Mouse (Mus musculus) midbrain, embryonic 14.5 days (tissue): ENCODE data around the gene Dnajc22. TPM values are rescaled to one million over a fixed set of nuclear protein-coding genes. Genes with fewer than 3 reads are reported as not detected.

Experiments used
- microRNA-seq: library from miRNA; unstranded; fragments of <30 nt; microRNA quantifications from one replicate; pipeline ENCODE4, GENCODE M21; 2016
- polyA plus RNA-seq: library from polyadenylated mRNA; unstranded; fragments of >200 nt; fragmentation: Nextera tagmentation; extraction: Ambion mirVana; gene quantifications from 2 replicates; pipeline ENCODE4 v1.2.1, GENCODE M21; 2014

Gene Dnajc22
- polyA plus RNA-seq, 1 experiment from 2014 or later: 0.71 TPM

Small RNA genes within 50 kb of the gene (microRNA-seq; reads per million reads assigned to microRNA genes)
- 1.6 reads per million, percentile 6 among the genes with 10 or more reads in this experiment for gene Mir6960

Other genes with a start within 250 kb of the Dnajc22 start
- gene Kmt2d, start 222.0 kb upstream of the Dnajc22 start, polyA plus RNA-seq: 13.6 and 16.0 TPM in 2 replicates
- gene Rhebl1, start 198.6 kb upstream of the Dnajc22 start, polyA plus RNA-seq: 23.7 and 31.9 TPM in 2 replicates
- 0.36 and 0.57 TPM in 2 replicates for gene Dhh, start 194.6 kb upstream of the Dnajc22 start, polyA plus RNA-seq
- gene Lmbr1l, start 174.9 kb upstream of the Dnajc22 start, polyA plus RNA-seq: 11.2 and 19.4 TPM in 2 replicates
- 1,095 and 1,120 TPM in 2 replicates for gene Tuba1b, start 158.6 kb upstream of the Dnajc22 start, polyA plus RNA-seq
- not detected in 2 replicates for gene Gm49450, start 139.6 kb upstream of the Dnajc22 start, polyA plus RNA-seq
- gene Tuba1a, start 139.5 kb upstream of the Dnajc22 start, polyA plus RNA-seq: 17,220 and 18,751 TPM in 2 replicates
- 13.5 and 24.8 TPM in 2 replicates for gene Tuba1c, start 63.3 kb upstream of the Dnajc22 start, polyA plus RNA-seq
- gene Prph, start 38.0 kb upstream of the Dnajc22 start, polyA plus RNA-seq: 11.7 and 15.5 TPM in 2 replicates
- gene Troap, start 18.6 kb upstream of the Dnajc22 start, polyA plus RNA-seq: 3.9 and 4.9 TPM in 2 replicates
- 13.2 and 13.7 TPM in 2 replicates for gene C1ql4, start 5.4 kb upstream of the Dnajc22 start, polyA plus RNA-seq
- gene Spats2, start 32.7 kb downstream of the Dnajc22 start, polyA plus RNA-seq: 36.2 and 41.6 TPM in 2 replicates
- 0.49 and 0.72 TPM in 2 replicates for gene Kcnh3, start 131.7 kb downstream of the Dnajc22 start, polyA plus RNA-seq
- gene Mcrs1, start 158.8 kb downstream of the Dnajc22 start, polyA plus RNA-seq: 219 and 239 TPM in 2 replicates
- 100 and 105 TPM in 2 replicates for gene Prpf40b, start 201.9 kb downstream of the Dnajc22 start, polyA plus RNA-seq
- 0.74 and 1.3 TPM in 2 replicates for gene Fam186b, start 202.7 kb downstream of the Dnajc22 start, polyA plus RNA-seq